Mouse (Mus musculus): ENCODE measurements around the gene Frs2.

The Frs2 gene

GRCm38 (mm10) chr10:117148361-117149003, at the start of gene Frs2:
Gene Frs2 (minus strand): TSS chr10:117148534.
- DNase-seq (ENCODE audit: low spot score), result peak; percentile 93

- DNase-seq (ENCODE audit: low spot score), result no peak
Observed at GRCm38 (mm10) chr10:117196696-117197095, 48.4 kb upstream of the Frs2 start.

- no peak for DNase-seq (ENCODE audit: low spot score)
Observed at GRCm38 (mm10) chr10:117195748-117196147, 47.4 kb upstream of the Frs2 start.

GRCm38 (mm10) chr10:117195005-117195404, 46.7 kb upstream of the Frs2 start:
- DNase-seq (ENCODE audit: low spot score), result no peak

GRCm38 (mm10) chr10:117193364-117193763, 45.0 kb upstream of the Frs2 start:
- DNase-seq (ENCODE audit: low spot score), result no peak

- no peak for DNase-seq (ENCODE audit: low spot score)
Observed at GRCm38 (mm10) chr10:117185399-117186089, 37.2 kb upstream of the Frs2 start.

GRCm38 (mm10) chr10:117181098-117181497, 32.8 kb upstream of the Frs2 start:
- no peak for DNase-seq (ENCODE audit: low spot score)

- DNase-seq (ENCODE audit: low spot score), result no peak
Observed at GRCm38 (mm10) chr10:117174645-117175044, 26.3 kb upstream of the Frs2 start.

- no peak for DNase-seq (ENCODE audit: low spot score)
Observed at GRCm38 (mm10) chr10:117173566-117174438, 25.5 kb upstream of the Frs2 start.

- DNase-seq (ENCODE audit: low spot score), result no peak
Observed at GRCm38 (mm10) chr10:117173111-117173510, 24.8 kb upstream of the Frs2 start.

- no peak for DNase-seq (ENCODE audit: low spot score)
Observed at GRCm38 (mm10) chr10:117172069-117172468, 23.7 kb upstream of the Frs2 start.

GRCm38 (mm10) chr10:117166785-117167425, 18.6 kb upstream of the Frs2 start:
- no peak for DNase-seq (ENCODE audit: low spot score)

- DNase-seq (ENCODE audit: low spot score), result no peak
Observed at GRCm38 (mm10) chr10:117162662-117163061, 14.3 kb upstream of the Frs2 start.

GRCm38 (mm10) chr10:117160099-117160498, 11.8 kb upstream of the Frs2 start:
- no peak for DNase-seq (ENCODE audit: low spot score)

- no peak for DNase-seq (ENCODE audit: low spot score)
Observed at GRCm38 (mm10) chr10:117152247-117152646, 3.9 kb upstream of the Frs2 start.

- peak; percentile 81 for DNase-seq (ENCODE audit: low spot score)
Observed at GRCm38 (mm10) chr10:117151676-117152075, 3.3 kb upstream of the Frs2 start.

- peak; percentile 44 for DNase-seq (ENCODE audit: low spot score)
Observed at GRCm38 (mm10) chr10:117151241-117151640, 2.9 kb upstream of the Frs2 start.

GRCm38 (mm10) chr10:117150764-117151163, 2.4 kb upstream of the Frs2 start:
- peak; percentile 53 for DNase-seq (ENCODE audit: low spot score)

- DNase-seq (ENCODE audit: low spot score), result no peak
Observed at GRCm38 (mm10) chr10:117149942-117150617, 1.7 kb upstream of the Frs2 start.

GRCm38 (mm10) chr10:117149241-117149640, 907 bp upstream of the Frs2 start:
- no peak for DNase-seq (ENCODE audit: low spot score)
